Mouse (Mus musculus): ENCODE results near the gene Ttc38.

DNA sequence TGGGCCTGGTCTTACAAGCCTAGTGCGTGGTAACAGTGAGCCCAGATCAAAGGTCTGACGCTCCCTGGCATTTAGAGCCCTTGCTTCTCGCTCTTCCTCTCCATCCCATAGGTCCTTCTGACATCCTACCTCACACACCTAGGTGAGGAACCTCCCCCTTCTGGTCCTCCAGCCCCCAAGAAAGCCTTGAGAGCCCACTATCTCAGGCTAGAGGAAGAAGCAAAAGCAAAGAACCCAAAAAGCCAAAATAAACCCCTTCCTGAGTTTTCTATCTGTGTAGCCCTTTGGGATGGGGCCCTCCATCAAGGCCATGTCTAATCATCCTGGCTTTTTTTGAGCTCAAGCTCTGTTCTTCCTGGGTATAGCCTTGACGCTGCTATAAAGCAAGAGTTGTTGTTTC lies 44.1 kb upstream of the Ttc38 start:
- no peak for TF ChIP-seq POLR2A (IDR thresholded peaks at IDR 0.05; ENCODE audit: low read depth, low read length)
- TF ChIP-seq CTCF (conservative IDR thresholded peaks at IDR 0.05; ENCODE audit: insufficient read depth, insufficient read length, low read depth, low read length), result no peak
